Mouse (Mus musculus): ENCODE measurements around the gene Kdm4a.

DNA sequence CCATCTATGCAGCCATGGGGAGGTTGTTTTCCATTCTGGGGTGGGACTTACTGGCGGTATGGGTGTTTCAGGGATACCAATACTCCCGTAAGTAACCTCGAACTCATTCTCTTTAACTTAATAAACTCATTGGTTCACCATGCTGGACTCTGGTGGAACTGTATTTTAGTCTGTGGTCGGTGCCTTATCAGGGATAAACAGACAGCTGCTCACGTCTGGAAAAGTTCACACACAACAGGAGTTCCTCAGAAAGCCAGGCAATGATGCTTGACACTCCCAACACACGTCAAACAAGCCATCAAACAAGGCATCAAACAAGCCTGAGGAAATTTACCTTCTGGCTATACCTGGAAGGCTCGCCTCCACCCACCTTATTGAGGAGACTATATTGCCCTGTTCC, 64.7 kb downstream of the Kdm4a start:
- TF ChIP-seq TAL1 (IDR thresholded peaks at IDR 0.05; ENCODE audit: low read length): no peak
- no peak for TF ChIP-seq GATA1 (IDR thresholded peaks at IDR 0.05; ENCODE audit: low read length)

Data from erythroblast, embryonic 14.5 days (primary cell).